Mouse (Mus musculus): Measurements from ENCODE around the gene Dhx58.

DNA sequence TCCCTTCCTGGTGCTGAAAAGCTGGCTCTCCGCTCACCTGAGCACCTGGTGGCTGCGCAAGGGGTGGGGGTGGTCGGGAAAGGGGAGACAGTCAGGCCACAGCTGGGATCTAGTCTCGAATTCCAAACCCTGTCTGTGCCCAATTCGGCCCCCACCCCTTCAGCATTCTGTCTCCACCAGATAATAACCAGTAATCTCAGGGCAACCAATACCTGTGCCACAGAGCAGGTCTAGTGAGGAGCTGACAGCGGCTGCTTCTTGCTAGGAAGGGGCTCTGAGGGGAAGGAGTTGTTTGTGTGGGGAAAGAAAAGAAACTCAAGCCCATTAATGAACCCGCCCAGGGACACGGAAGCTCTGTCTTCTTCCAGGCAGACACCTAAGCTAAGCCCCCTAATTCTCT lies 52.9 kb downstream of the Dhx58 start:
- TF ChIP-seq MAX (IDR thresholded peaks at IDR 0.05; ENCODE audit: low read depth) (no peak), MYOD1 (IDR thresholded peaks at IDR 0.05; ENCODE audit: control insufficient read depth in 1 of 3, insufficient read length in 2 of 3, low read depth in 2 of 3) (no peak), POLR2A (IDR thresholded peaks at IDR 0.05; ENCODE audit: insufficient read length, low read depth) (no peak), USF1 (IDR thresholded peaks at IDR 0.05; ENCODE audit: low read depth) (no peak), E2F4 (IDR thresholded peaks at IDR 0.05; ENCODE audit: insufficient read depth) (no peak), POLR2AphosphoS2 (IDR thresholded peaks at IDR 0.05; ENCODE audit: insufficient read length, low read depth) (no peak)
